Mouse (Mus musculus) kidney, adult 2 months (tissue): Measurements from ENCODE around the gene Arl2bp.

ENCODE experiments used
- CTCF ChIP-seq: fragments of 200-500 bp; conservative IDR thresholded peaks from 2 replicates; pipeline ENCODE4 v1.5.1; 2011; ENCODE audit warnings: low read depth, mild to moderate bottlenecking, control low read depth, low read length, moderate library complexity, mixed read lengths; ENCODE audit not compliant: insufficient read depth, insufficient read length
- POLR2A ChIP-seq: fragments of 200-500 bp; IDR thresholded peaks from one replicate; pipeline ENCODE4 v1.6.1; 2011; ENCODE audit warnings: low read depth, low read length, control low read depth

DNA sequence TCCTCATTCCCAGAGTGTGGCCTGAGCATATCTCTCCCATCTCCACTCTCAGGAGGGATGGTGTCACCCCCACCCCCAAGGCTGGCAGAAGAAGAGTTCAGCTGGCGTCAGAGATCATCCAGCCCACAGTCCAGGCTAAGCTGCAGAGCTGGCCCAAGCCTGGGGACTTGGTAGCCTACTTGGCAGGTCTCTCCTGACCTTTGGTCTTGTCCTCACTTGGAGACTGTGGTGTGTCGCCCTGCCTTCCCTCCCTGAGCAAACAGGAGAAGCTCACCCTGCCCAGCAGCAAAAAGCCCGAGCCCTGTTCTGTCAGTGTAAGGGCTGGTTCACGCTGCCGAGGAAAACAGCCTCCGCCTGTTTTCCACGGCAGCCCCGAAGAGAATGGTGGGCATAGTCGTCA lies 19.6 kb downstream of the Arl2bp start:
- TF ChIP-seq POLR2A (no peak), CTCF (no peak)
